Mouse (Mus musculus) lung, postnatal 14 days (tissue): ENCODE data around the gene Gm21885.
A peak's percentile ranks its signal among the peaks of the same experiment; 100 is the strongest.

Experiments used
- DNase-seq: peaks from one replicate; pipeline ENCODE4 v3.0.0; 2021

The Gm21885 gene

DNA sequence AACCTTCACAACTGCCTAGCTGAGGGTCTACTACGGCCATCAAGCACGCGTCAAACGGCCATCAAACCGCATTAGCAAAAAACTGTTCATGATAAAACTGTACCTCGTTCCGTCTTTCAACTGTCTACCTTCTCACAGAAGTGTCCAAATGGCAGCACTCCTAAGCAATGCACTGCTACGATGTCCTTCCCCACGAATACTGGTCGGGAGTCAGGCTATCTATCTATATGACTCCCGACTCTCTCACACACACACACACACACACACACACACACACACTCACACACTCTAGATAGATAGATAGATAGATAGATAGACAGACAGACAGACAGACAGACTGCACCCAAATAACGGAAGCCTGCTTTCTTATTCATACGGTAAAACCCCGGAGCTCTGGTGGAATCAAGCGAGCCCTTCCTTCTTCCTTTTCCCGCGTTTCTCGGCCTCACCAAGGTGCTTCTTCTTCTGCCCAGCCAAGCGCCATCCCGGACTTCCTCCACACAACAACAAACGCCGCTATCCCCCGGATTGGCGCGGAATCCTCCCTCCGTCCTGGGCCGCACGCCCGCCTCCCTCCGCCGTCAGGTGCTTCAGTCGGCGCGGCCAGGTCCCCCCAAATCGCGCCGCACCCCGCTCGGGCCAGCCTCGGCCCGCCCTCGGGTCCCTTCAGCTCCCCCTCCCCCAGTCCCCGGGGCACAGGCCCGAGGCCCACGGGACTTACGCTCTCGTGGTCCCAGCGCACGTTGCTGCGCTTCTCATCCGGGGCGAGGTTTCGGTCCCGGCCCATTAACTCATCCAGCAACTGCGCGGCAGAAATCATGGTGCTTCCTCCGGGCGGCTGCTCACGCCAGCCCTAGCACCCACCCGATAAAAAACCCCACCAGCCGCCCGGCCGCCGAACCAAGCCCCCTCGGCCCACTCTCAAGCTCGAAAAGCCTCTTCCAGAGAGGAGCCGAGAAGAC is 39.6 kb downstream of the Gm21885 start:
- DNase-seq = peak; percentile 57

DNA sequence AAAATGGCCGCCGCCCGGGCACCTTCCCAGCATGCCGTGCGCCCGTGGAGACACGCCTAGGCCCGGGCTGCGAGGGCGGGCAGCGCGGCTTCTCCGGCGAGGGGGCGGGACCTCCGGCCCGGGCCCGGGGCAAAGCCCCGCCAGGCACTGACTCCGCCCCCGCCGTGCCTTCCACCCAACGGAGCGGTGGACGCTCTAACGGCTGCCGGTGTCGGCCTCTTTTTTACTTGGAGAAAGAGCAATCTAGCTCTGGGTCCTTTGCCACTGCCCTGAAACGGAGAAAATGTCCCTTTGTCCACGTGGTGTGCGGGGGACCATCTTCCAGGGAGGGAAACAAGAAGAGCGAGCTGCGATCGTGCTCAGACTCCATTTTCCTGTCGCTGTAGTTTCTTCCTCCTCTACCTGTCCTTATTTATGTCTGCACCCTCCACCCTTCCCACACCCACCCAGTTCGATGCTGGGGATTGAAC is 40.3 kb downstream of the Gm21885 start, which contains the start of gene Luc7l3:
TSS of gene Luc7l3 (minus strand) at position 58 of the 470 bp plus-strand sequence.
- DNase-seq = peak; percentile 96

DNA sequence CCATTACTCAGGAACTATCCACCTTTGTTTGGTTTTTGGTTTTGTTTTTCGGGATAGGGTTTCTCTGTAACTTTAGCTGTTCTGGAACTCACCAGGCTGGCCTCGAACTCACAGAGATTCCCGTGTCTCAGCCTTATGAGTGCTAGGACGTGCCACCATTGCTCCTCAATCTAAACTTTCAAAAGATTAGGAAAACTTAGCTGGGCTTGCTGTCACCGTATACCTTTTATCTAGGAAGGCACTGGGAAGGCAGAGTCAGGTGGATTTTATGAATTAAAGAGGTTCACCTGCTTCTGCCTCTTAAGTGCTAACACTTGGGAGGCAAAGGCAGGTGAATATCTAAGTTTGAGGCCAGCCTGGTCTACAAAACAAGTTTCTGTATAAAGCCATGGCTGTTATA is 41.0 kb downstream of the Gm21885 start:
- DNase-seq = no peak

DNA sequence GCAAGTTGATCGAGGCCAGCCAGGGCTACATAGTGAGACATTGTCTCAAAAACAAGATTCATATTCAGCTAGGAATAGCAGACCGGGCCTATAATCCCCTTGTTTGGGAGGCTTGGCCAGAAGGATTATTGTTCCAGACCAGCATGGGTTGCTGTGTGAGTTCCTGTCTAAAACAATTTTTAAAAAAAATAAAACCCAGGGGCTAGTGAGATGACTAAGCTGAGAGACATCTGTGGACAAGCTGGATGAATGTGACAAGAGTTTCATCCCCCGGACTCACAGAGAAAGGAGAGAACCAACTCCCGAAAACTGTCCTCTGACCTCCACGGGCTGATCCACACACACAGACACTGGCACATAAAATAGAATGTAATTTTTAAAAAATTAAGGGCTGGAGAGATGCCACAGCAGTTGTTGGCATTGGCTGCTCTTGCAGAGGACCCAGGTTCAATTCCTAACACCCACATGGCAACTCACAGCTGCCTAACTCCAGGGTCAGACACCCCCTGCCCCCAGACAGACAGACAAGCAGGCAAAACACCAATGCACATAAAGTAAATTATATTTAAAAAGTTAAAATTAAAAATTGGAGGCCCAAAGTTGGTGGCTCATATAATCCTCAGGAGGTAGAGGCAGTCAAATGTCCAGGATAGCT is 41.7 kb downstream of the Gm21885 start:
- no peak for DNase-seq

GRCm38 (mm10) chr11:94324618-94325017 is 42.9 kb downstream of the Gm21885 start:
- DNase-seq = no peak

DNA sequence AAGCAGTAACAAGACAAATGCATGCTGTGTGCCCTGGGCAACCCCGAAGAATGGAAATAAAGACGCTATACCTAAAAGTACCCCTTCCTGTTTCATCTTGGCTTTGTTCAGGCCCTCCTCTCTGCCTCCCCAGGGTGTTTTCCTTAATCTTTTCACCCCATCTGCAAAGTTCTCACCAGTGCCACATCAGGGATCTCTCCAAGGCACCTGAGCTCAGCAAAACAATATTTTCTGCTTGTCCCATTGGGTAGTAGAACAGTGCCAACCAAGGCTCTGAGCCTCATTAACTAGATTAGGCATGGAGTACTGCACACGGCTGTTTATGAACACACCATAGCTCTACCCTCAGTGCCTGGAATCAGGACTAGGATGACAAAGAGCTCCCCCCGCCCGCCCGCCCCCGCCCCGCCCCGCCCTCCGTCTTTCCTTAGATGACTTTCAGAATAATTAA is 45.3 kb downstream of the Gm21885 start:
- no peak for DNase-seq

- DNase-seq = peak; percentile 95
Observed at GRCm38 (mm10) chr11:94327693-94328643, 46.3 kb downstream of the Gm21885 start, which contains the start of gene Ankrd40. Ankrd40 (plus strand) TSS chr11:94328001.

DNA sequence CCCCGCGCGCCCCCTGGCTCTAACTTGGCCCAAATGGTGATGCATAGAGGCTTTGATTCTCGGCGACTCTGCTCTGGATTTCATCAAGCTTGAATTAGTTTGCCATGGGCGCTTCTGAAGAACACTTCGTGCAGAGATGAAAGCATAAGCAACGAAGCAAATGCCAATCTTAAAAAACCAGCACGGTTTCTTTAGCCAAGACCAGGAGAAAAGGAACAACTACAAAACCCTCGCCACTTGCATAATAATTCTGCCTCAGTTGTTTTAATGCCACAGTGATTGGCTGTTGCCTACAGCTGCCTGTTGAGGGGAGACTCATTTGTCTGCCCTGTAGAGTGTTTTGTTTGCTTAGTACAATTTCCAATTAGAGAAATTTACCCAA is 47.0 kb downstream of the Gm21885 start:
- no peak for DNase-seq

GRCm38 (mm10) chr11:94329270-94329891 is 47.7 kb downstream of the Gm21885 start:
- DNase-seq = peak; percentile 67

- no peak for DNase-seq
Observed at GRCm38 (mm10) chr11:94330211-94330610, 48.5 kb downstream of the Gm21885 start.

- DNase-seq = no peak
Observed at GRCm38 (mm10) chr11:94332726-94333125, 51.1 kb downstream of the Gm21885 start.

DNA sequence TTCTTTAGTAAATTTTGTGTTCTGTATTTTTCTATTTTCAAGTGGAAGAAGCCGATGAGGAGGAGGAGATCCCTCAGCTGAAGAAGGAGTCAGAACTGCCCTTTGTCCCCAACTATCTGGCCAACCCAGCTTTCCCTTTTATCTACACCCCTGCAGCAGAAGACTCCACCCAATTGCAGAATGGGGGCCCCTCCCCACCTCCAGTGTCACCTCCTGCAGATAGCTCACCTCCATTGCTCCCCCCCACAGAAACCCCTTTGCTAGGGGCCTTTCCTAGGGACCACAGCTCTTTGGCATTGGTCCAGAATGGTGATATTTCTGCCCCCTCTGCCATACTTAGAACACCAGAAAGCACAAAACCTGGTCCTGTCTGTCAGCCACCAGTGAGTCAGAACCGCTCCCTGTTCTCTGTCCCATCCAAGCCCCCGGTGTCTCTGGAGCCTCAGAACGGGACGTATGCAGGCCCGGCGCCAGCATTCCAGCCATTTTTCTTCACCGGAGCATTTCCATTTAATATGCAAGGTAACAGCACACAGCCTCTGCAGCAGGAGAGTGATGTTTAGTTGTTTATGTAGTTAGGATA is 52.8 kb downstream of the Gm21885 start:
- DNase-seq = no peak
